In genomic region chr10:87586696-87587095, GRCm38 (mm10) we compare ENCODE assay signal across 9 mouse cellular contexts.
DNase-seq lines count a peak whose midpoint lies in the region; ATAC-seq lines count a peak whose summit lies in the region.
"Had no signal": no experiment of that assay in that cellular context is flagged by ENCODE, and none has a peak within 500 bp of the region (broad histone marks: within the 10 kb centered on the region; RNA-seq: fewer than 3 reads in every experiment).

No protein-coding gene starts in this region.

- no peak overlapping the region for H3K4me2 ChIP-seq in midbrain, embryonic 16.5 days (ENCODE audit: low read length)
- H3K4me2 ChIP-seq: limb, embryonic 13.5 days had no signal

- H3K9me3 ChIP-seq in midbrain, embryonic 10.5 days (replicated peaks) = no peaks in the 10 kb centered on the region
- no peaks in the 10 kb centered on the region; the same call in 1 of the 2 replicates for H3K9me3 ChIP-seq in midbrain, embryonic 16.5 days (replicated peaks; ENCODE audit: control insufficient read depth, low read length, poor library complexity, severe bottlenecking)
- H3K9me3 ChIP-seq: limb, embryonic 13.5 days had no signal

- H3K4me3 ChIP-seq in midbrain, embryonic 10.5 days = no peak overlapping the region
- H3K4me3 ChIP-seq in midbrain, embryonic 16.5 days (ENCODE audit: low read depth, low read length) = no peak overlapping the region
- H3K4me3 ChIP-seq: limb, embryonic 13.5 days had no signal

- no peak overlapping the region for H3K27ac ChIP-seq in midbrain, embryonic 10.5 days (replicated peaks)
- no peak overlapping the region for H3K27ac ChIP-seq in midbrain, embryonic 16.5 days (ENCODE audit: low read length)
- H3K27ac ChIP-seq: limb, embryonic 13.5 days had no signal

- no peaks in the 10 kb centered on the region for H3K36me3 ChIP-seq in midbrain, embryonic 10.5 days
- no peaks in the 10 kb centered on the region for H3K36me3 ChIP-seq in midbrain, embryonic 16.5 days (ENCODE audit: control insufficient read depth, insufficient read depth, low read length)
- H3K36me3 ChIP-seq: limb, embryonic 13.5 days had no signal

- no peaks in the 10 kb centered on the region for H3K4me1 ChIP-seq in midbrain, embryonic 10.5 days
- H3K4me1 ChIP-seq in midbrain, embryonic 16.5 days (ENCODE audit: control insufficient read depth, insufficient read depth, low read length) = no peaks in the 10 kb centered on the region
- H3K4me1 ChIP-seq: limb, embryonic 13.5 days had no signal

- no peaks in the 10 kb centered on the region for H3K27me3 ChIP-seq in midbrain, embryonic 10.5 days (ENCODE audit: low read depth, poor library complexity, severe bottlenecking)
- no peaks in the 10 kb centered on the region for H3K27me3 ChIP-seq in midbrain, embryonic 16.5 days (ENCODE audit: control insufficient read depth, insufficient read depth, low read depth, low read length)
- H3K27me3 ChIP-seq: limb, embryonic 13.5 days had no signal

- WGBS in midbrain, embryonic 10.5 days = 88% methylated on average over 1 of the region's 1 CpGs
- 68% methylated on average over 1 of the region's 1 CpGs for WGBS in midbrain, embryonic 16.5 days

- H3K9ac ChIP-seq in midbrain, embryonic 16.5 days (ENCODE audit: low read depth, low read length) = no peak overlapping the region
- H3K9ac ChIP-seq: limb, embryonic 13.5 days had no signal

- no peak for ATAC-seq in midbrain, embryonic 16.5 days

- DNase-seq in midbrain, embryonic 10.5 days (ENCODE audit: low spot score) = peak; percentile 30
- DNase-seq in adrenal gland, adult (ENCODE audit: inconsistent age in 2 of 2, low spot score in 1 of 2) = peak; percentile 61 to 92
- peak; percentile 71 for DNase-seq in embryo, embryonic 10.5 days (ENCODE audit: low spot score)
- DNase-seq in ovary, postnatal 10 days (ENCODE audit: low spot score) = peak; percentile 21
- no peak for DNase-seq in layer of hippocampus, postnatal 25 days (ENCODE audit: extremely low spot score in 1 of 2, low spot score in 1 of 2)
- no peak for DNase-seq in right cerebral cortex, adult 18-20 months
- DNase-seq: heart, adult 11 months had no signal

Comparison
In these comparisons a context has a peak if more than half of its experiments do, and no peak if none do; other contexts are left out.
1. DNase-seq: peak in midbrain, embryonic 10.5 days (single experiment), adrenal gland, adult (2 of 2), embryo, embryonic 10.5 days (single experiment) and ovary, postnatal 10 days (single experiment); none in layer of hippocampus, postnatal 25 days (0 of 2) and right cerebral cortex, adult 18-20 months (single experiment).